Mouse (Mus musculus) naive thymus-derived CD4-positive, alpha-beta T cell, adult 2 months (primary cell): ENCODE results near the gene Dpp4.

Experiments
- DNase-seq: peaks from one replicate; pipeline ENCODE4 v3.0.0-alpha.2; 2011; ENCODE audit warnings: low read depth

The Dpp4 gene

GRCm38 (mm10) chr2:62412081-62412821, at the start of gene Dpp4:
Gene Dpp4, minus strand, starts transcription at chr2:62412231.
- DNase-seq = no peak

DNA sequence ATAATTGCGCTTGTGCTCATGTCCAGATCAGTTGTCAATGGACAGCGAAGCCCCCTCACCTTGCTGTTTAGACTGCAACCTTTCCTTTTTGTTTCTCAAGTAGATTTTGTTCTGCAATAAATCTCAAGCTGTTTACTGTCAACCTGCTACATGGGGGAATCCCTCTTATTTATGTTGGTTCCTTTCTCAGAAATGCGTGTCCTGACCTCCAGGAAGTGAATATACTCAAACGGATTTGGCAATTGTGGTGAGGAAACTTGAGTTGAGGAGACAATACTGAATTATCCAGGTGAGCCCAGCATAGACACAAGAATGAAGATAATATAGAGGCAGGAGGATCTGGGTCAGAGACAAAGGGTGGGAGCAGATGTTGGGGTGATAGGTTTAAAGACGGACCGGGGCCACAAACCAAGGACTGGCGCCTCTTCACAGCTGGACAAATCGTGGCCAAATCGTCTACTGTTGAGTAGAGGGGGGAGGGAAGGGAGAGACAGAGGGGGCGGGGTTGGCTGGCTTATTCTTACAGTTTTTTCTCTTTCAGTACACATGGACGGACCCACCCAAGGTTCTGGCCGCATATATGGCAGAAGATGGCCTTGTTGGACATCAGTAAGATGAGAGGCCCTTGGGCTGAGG, 48.9 kb upstream of the Dpp4 start:
- DNase-seq = no peak

- no peak for DNase-seq
Observed at GRCm38 (mm10) chr2:62460231-62460710, 48.2 kb upstream of the Dpp4 start.

- DNase-seq = no peak
Observed at GRCm38 (mm10) chr2:62459241-62460174, 47.5 kb upstream of the Dpp4 start.

DNA sequence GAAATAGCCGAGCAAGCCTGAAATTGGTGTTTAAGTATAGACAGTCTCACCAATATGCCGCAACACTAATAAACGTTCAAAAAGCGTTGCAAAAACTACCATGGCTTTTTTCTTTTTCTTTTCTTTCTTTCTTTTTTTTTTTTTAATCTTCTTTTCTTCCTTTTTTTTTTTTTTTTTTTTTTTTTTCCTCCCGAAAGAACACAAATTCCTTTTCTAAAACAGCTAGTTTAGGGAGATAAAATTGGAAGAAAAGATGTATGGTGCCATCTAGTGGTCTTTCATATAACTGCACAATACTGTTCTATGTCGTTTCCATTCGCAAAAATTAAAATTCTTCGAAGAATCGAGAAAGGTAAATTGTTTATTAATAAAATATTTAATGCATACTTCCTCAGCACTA, 46.0 kb upstream of the Dpp4 start:
- peak; percentile 63 for DNase-seq

GRCm38 (mm10) chr2:62454991-62455390, 43.0 kb upstream of the Dpp4 start:
- DNase-seq = no peak

DNA sequence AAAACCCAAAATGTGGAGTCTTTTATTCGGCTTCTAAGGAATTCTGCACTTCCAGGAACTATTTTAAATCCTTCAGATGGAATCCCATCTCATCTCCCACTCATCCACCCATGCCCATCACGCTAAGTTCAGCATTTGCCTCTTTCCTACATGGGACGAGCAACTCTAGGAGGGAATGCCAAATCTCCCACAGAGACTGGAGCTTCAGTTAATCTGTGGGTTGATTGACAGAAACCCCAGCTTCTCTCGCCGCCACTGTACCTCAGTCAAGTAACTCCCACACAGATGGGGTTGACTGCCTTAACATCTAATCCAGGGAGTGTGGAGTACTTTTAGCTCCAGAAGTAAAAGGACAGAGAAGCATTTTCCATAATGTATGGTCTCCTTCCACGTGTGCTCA, 42.0 kb upstream of the Dpp4 start:
- DNase-seq = no peak

DNA sequence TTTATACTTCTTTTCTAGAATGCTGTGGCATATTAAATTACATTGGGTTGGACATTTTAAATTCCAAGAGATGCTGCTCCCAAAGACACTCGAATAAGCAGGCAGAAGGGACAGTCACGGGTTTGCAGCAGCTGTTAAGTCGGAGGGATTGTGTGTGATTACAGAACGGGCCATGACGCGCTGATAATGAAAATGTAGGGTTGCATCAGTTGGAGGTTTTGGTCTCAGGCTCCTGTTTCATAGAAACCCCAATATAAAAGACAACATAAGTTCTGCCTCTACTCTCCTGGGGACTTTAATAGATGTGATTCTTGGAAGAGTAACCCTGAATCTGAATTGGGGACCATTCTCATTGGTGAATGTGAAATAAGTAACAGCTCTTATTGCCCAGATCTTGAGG, 38.3 kb upstream of the Dpp4 start:
- DNase-seq = no peak

DNA sequence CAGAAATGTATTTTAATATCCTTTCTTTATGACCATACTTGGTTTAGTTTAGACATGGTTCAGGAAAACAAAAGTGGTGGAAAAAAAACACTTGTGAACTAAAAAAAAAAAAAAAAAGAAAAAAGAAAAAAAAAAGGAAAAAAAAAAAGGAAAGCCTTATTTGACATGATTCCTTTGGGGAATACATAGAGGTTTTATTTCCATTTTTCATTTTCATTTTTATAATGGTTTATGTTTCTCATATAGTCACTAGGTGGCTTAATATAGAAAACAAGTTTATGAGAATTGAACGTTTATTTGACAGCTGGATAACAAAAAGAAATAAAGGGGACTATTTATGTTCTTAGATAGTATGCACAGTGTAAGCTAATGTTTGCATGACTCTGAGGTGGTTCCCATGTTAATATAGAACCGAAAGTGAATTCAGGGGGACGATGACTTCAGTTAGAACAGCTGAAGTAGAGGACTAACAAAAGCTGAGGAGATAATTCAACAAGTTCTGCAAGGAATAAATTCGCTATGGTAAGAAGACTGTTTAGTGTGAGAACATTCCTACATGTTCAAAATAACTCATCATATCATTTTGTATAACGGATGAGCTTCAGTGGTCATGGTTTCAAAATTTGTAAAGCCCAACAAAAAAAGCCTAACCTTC, 37.8 kb upstream of the Dpp4 start:
- DNase-seq = no peak

DNA sequence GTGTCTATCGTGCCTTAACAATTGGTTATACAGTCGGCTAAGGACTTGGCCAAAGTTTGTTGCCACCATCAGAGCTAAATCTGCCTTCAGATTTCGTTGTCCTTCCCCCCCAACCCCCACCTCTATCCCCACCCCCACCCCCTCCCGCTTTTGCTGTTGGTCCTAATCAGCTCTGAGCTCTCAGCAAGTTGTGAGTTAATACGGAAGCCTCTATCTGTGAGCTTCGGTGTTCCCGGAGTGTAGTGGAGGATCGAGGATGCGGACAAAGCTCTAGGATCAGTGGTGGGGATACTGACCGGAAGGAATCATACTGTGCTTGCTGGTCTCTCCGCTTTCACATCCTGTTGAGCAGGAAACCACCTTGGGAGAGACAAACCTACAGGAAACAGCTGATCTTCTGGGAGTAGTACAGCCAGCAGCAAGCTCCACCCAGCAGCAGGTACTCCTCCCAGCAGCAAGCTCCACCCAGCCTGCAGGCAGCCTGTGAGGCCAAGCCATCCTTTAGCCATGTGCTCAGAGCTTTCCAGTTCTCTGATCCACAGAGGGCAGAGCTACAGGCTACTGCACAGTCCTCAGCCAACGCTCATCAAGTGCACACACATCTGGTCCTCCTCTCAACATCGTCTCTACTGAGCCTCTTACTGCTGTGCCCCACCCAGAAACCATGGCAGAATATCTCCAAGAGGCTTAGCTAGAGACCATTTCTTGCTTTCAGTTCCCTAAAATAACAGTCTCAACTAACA, 28.9 kb upstream of the Dpp4 start:
- peak; percentile 68 for DNase-seq

GRCm38 (mm10) chr2:62440083-62440482, 28.1 kb upstream of the Dpp4 start:
- DNase-seq = no peak

DNA sequence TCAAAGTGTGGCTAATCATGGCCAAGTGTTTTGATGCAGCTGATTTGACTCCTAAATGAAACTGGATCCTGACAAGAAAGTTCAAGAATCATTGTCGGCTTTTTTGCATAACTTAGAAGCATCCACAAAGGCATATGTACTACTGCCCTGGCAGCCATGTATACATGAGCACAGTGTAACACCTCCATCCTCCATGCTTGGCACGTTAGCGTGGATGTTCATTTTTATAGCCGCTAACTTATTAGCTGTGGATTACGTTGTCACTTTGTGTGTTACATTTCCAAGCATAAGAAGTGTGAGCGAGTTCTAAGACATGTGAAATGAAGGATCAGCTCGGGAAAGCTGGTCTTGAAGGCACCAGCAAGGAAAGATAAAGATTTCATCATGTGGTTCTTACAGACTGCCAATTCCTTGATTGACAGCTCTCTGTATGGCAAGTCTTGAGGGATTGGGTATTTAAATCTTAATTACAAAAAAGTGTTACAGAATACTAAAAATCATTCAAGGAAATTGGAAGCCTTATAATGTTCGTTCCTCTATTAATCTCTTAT, 19.3 kb upstream of the Dpp4 start:
- DNase-seq = no peak

- DNase-seq = no peak
Observed at GRCm38 (mm10) chr2:62425941-62426340, 13.9 kb upstream of the Dpp4 start.

- no peak for DNase-seq
Observed at GRCm38 (mm10) chr2:62423343-62423776, 11.3 kb upstream of the Dpp4 start.

- no peak for DNase-seq
Observed at GRCm38 (mm10) chr2:62422515-62423342, 10.7 kb upstream of the Dpp4 start.

DNA sequence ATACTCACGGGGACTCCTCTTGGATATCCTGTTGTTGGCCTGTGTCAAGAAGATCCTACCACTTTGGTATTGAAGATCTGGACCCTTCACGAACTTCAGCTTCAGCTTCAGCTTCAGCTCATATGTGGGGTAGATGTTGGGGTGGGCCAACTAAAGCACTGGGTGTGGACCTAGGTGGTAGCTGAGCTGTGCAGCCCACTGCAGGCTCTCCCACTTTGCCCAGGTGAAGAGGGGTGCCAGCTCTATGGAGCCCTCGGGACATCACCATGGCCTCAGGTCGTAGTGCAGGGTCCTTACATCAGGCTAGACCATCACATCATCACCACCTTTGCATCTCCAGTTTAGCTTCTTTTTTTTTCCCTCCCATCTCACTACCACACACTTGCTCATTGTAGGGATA, 9.2 kb upstream of the Dpp4 start:
- DNase-seq = no peak

GRCm38 (mm10) chr2:62420045-62420444, 8.0 kb upstream of the Dpp4 start:
- no peak for DNase-seq

DNA sequence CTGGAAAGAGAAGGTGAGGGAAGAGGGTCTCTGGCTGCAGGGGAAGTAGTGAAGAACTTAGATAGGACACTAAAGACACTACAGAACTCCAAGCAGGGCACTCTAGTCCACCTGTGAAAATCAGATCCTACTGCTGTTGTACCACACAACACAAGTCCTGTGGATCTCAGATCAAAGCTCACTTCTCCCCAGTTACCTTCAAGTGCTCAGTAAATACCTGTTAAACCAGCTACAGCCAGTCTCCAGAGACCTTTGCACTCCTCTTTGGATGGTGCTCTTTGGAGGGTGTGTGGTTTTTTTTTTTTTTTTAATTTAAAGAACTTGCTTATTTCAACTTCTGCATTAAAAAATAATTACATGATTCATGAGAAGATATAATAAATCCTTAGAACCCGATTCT, 5.2 kb upstream of the Dpp4 start:
- no peak for DNase-seq

- DNase-seq = peak; percentile 67
Observed at GRCm38 (mm10) chr2:62411211-62412080, 585 bp downstream of the Dpp4 start.
